Mouse (Mus musculus) B cell, adult 62 days (primary cell): ENCODE data around the gene Rnf121. TPM values are rescaled to one million over a fixed set of nuclear protein-coding genes. Genes with fewer than 3 reads are reported as not detected.

Experiments
- total RNA-seq: library from RNA; stranded (reverse); gene quantifications from 4 replicates; pipeline ENCODE4 v1.2.4, GENCODE M21; 2023

The Rnf121 gene
- 32.5 to 44.3 TPM (median 36.8 TPM) in 4 replicates for total RNA-seq

DNA sequence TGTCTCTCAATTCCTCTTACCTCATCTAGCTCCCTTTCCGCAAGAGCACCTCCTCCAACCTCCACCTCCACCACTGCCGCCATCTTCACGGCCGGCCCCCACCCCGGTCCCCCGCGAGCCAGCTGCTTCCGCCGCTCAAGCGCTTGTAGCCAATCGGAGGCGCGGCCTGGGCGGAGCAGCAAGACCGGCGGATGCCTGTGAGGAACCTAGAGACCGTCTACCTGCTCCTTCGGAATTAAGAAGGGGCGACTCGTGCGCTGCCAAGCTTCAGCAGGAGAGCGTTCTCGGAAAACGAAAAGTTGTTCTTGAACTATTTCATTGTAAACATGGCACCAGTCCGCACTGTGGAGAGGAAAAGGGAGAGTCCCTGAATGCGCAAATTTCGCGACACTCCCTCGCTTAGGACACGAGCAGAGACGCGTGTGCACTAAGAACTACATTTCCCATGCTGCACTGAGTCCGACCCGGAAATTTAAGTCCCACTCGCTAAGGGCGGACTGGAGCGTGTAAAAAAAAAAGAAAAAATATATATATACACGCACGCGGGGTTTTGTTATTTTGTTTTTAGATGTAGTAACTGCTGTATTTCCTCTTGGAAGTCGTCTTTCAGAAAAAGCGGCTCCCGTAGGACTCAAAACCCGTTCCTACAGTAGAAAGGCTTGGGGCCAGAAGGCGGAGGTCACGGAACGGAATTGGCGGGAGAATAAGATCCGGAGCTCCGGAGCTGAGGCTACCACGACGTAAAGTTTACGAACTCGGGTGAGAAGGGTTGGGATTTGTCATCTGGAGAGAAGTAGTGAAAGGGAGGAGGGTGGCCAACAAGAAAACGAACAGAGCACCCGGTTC lies at the start of gene Rnf121, which contains the start of the genes Xndc1 and Xntrpc:
Gene Rnf121 (minus strand): TSS at position 424 of the 846 bp plus-strand sequence.
Gene Xndc1 (plus strand): TSS at position 466 of the 846 bp plus-strand sequence.
Gene Xntrpc (plus strand): TSS at position 668 of the 846 bp plus-strand sequence.

DNA sequence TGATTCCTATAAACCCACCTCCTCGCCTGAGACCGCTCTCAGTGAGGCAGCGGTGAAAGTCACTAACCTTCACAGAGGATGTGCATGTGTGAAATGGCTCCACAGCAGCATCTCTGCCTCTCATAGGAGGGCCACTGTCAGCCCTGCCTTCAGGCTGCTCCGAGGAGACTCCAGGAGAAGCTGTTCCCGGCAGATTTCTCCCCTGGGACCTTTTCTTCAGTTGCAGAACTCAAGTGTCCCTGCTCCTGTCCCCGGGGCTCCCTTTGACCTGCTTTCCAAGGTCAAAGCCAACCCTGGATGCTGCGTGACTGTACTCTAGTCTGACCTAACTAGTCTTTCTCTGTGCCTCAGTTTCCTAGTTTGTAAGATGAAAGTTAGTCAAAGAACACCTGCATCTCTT lies 43.9 kb upstream of the Rnf121 start, which contains the start of gene Art5:
Gene Art5 (minus strand): TSS at position 319 of the 400 bp plus-strand sequence.

DNA sequence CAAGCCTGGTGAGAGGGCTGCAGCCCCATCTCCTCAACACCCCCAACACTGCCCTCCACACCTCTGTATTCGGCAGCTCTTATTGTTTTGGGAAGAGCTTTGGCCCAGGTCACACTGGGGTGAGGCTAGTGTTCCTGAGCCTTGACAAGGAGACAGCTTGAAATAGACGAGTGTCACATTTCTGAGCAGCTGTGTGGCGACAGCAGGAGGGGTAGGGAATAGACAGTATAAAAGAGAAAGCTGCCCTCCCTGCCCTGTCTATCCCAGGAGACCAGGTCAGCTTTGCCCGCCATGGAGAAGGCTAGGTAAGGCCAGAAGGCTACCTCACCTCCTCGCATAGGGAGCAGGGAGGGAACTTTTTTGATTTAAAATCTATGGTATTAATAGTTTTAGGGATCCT lies 36.2 kb upstream of the Rnf121 start, which contains the start of gene Art1:
Gene Art1 (plus strand): TSS at position 257 of the 400 bp plus-strand sequence.

DNA sequence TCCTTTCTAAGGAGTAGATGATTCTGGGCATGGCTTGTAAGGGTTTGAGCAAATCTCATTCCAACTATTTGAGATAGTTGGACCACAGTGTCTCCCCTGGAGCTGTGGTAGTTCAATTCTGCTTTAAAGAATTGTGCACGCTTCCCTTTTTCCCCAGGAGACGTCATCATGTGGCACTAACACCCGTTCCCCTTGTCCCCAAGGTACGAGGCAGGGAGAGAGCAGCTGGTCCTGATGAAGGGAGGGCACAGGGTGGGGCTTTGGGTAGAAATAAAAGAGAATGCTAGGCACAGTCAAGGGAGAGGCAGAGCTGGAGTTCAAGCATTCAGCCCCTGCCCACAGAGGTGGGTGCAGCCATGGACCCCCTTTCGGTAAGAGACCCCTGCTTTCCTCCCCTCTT lies 17.5 kb upstream of the Rnf121 start, which contains the start of gene Trpc2:
Gene Trpc2 (plus strand): TSS at position 301 of the 400 bp plus-strand sequence.

DNA sequence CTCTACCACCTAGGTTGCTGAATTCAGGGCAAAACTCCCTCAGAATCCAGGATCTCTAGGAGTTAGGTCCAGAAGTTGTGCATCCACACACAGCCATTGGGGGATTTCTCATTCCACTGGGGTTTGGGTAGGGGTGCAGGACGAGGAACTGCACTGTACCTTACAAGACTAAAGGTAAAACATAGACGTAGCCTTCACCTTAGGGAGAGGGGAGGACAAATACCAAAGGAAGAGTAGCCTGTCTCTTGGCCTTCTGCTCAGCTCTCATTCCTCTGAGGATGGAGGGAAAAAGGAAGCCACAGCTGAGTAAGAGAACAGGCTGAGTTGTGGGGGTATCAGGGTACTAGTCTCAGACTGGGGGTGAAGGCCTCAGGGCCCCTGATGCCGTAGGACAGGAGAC lies 46.7 kb downstream of the Rnf121 start, which contains the start of gene Il18bp:
Gene Il18bp (minus strand): TSS at position 101 of the 400 bp plus-strand sequence.

Other genes with a start within 250 kb of the Rnf121 start
- gene Phox2a, start 247.2 kb downstream of the Rnf121 start, total RNA-seq = not detected in 4 replicates
- 42.4 to 55.9 TPM (median 50.3 TPM) in 4 replicates for gene Inppl1, start 227.2 kb downstream of the Rnf121 start, total RNA-seq
- 1.0 to 2.5 TPM (median 1.3 TPM) in 3 of 4 replicates, not detected in the other for gene Folr2, start 208.3 kb downstream of the Rnf121 start, total RNA-seq
- 100 to 130 TPM (median 106 TPM) in 4 replicates for gene Anapc15, start 201.8 kb downstream of the Rnf121 start, total RNA-seq
- gene Folr1, start 194.7 kb downstream of the Rnf121 start, total RNA-seq = not detected in 4 replicates
- 74.8 to 82.1 TPM (median 78.5 TPM) in 4 replicates for gene Lamtor1, start 159.6 kb downstream of the Rnf121 start, total RNA-seq
- gene Tomt, start 159.1 kb downstream of the Rnf121 start, total RNA-seq = 0.25 to 0.54 TPM (median 0.52 TPM) in 3 of 4 replicates, not detected in the other
- 1.1 to 1.7 TPM (median 1.2 TPM) in 3 of 4 replicates, not detected in the other for gene Lrrc51, start 131.6 kb downstream of the Rnf121 start, total RNA-seq
- gene Numa1, start 131.4 kb downstream of the Rnf121 start, total RNA-seq = 250 to 265 TPM (median 256 TPM) in 4 replicates
- gene Il18bp, start 46.8 kb downstream of the Rnf121 start, total RNA-seq = 9.7 to 11.7 TPM (median 10.0 TPM) in 4 replicates
- 39.4 to 46.9 TPM (median 44.4 TPM) in 4 replicates for gene Xndc1, start within 50 bp of the Rnf121 start, total RNA-seq
- 4.9 to 6.8 TPM (median 5.7 TPM) in 4 replicates for gene Xntrpc, start 244 bp upstream of the Rnf121 start, total RNA-seq
- gene Trpc2, start 17.6 kb upstream of the Rnf121 start, total RNA-seq = 2.2 to 3.1 TPM (median 2.6 TPM) in 4 replicates
- not detected in 4 replicates for gene Art1, start 36.3 kb upstream of the Rnf121 start, total RNA-seq
- gene Art5, start 44.0 kb upstream of the Rnf121 start, total RNA-seq = 4.7 to 6.9 TPM (median 5.2 TPM) in 4 replicates
- gene Chrna10, start 51.4 kb upstream of the Rnf121 start, total RNA-seq = 0.21 TPM in 1 of 4 replicates, not detected in the others
- 124 to 129 TPM (median 126 TPM) in 4 replicates for gene Nup98, start 144.7 kb upstream of the Rnf121 start, total RNA-seq
- 39.5 to 63.9 TPM (median 63.0 TPM) in 4 replicates for gene Pgap2, start 144.7 kb upstream of the Rnf121 start, total RNA-seq
- 127 to 136 TPM (median 134 TPM) in 4 replicates for gene Rhog, start 190.6 kb upstream of the Rnf121 start, total RNA-seq
- 82.7 to 85.7 TPM (median 83.3 TPM) in 4 replicates for gene Stim1, start 202.3 kb upstream of the Rnf121 start, total RNA-seq